Mouse (Mus musculus) adrenal gland, adult 2 months (tissue): ENCODE measurements around the gene Klhl2. TPM values are rescaled to one million over a fixed set of nuclear protein-coding genes. Genes with fewer than 3 reads are reported as not detected.

ENCODE experiments used
- DNase-seq: peaks from one replicate; pipeline ENCODE4 v3.0.0; 2021
- polyA plus RNA-seq: library from polyadenylated mRNA; depleted of rRNA; stranded (reverse); fragments of >200 nt; gene quantifications from 2 replicates; pipeline ENCODE4 v1.2.3, GENCODE M21; 2012
- total RNA-seq, 2 experiments: library from RNA; stranded (reverse); gene quantifications; 2 replicates each; pipeline ENCODE4 v1.2.3; 2021

Klhl2 gene
- total and polyA plus RNA-seq, 3 experiments, result 13.8 to 86.4 (median 72.8) TPM

DNA sequence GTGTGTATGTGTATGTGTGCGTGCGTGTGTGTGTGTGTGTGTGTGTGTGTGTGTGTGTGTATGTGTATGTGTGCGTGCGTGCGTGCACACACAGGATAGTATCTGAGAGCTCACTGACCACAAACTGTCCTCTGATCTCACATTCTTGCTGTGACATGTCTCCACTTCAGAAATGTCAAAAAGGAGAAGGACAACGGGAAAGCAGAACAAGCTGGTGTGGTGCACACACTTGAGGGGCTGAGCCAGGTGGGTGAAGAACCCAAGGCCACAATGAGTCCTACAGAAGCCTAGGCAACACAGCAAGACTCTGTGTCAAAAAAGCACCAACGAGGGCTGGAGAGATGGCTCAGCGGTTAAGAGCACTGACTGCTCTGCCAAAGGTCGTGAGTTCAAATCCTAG is 81.2 kb downstream of the Klhl2 start:
- DNase-seq, result no peak

DNA sequence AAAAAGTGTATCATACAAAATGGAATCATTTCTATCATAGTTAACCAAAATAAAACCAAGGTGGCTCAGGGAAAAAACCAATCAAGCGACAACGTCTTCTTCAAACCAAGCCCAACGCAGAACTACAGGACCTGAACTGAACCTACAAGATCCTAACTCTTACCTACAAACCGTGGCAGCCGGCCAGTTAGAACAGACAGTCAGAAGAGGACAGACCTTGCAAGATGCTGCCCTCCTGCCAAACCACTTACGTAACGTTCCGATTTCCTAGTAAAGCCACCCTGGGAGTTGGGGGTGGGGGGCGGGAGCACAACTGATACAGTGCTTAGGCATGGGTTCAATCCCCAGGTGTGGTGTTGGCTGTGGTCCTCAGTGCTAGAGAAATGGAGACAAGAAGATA is 82.8 kb downstream of the Klhl2 start:
- DNase-seq, result peak; percentile 63

DNA sequence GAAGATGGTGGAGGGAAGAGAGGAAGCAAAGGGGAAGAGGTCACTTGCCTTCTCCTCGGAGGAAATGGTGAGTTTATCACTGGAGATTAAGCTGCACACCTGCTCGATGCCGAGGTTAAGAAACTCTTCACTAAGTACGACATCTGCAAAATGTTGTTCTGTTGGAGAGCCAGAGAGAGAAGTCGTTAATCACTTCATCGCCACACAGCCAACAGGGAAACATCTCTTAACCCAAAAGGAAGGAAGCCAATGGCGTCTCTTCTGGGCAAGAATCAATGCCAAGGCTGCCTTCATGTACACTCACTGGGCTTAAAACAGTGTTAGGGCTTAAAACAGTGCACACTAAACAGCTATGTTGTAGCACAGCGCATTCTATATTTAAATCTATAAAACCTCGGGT is 85.7 kb downstream of the Klhl2 start:
- DNase-seq, result no peak

DNA sequence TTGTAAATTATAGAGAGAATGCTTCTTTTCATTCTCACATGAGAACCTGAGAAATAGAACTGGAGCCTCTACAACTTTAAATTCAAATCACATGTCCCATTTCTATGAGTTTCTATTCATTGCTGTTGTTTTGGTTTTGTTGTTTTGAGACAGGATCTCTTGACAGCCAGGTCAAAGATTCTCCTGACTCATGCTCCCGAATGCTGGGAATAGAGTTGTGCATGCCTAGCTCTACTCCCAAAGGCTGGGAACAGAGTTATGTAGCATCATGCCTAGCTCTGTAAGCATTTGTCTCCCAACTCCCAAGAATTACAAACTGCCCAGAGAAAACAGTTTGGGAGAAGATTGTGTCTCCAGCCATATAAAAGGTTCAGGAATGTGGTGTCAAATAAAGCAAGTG is 87.1 kb downstream of the Klhl2 start:
- DNase-seq, result no peak

DNA sequence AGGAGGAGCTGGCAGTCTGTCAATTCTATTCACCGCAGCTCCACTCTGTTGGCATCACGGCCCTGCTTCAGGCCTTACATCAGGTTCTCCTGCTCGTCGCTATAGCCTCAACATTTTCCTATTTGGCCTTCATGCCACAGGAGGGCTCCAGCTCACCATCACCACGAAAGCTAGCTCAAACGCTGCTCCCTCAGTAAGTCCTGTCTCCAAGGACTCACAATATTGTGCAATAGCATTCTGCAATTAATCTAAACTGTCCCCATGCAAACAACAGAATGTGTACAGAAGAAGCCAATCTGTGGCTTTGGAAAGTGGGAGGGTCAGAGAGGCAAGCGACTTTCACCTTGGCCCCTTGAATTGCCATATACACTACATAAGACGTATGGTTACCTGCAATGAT is 88.4 kb downstream of the Klhl2 start:
- DNase-seq, result peak; percentile 75

DNA sequence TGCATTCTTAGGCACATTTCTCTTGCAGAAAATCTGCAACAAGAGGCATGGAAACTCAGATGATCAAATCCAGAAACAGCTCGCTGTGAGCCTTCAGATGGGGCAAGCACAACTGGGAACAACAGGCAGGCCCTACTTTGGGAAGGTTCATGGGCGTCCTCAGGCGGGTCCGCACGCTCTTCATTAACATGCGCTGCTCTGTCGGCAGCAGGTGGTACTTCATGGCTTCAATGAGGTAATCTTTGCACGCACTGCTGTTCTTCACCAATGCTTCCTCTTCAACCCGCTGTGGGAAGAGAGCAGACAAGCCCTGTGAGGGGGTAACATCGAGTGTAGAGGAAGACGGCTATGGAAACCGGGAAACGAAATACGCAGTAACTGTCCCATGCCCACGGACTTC is 91.9 kb downstream of the Klhl2 start:
- DNase-seq, result no peak

DNA sequence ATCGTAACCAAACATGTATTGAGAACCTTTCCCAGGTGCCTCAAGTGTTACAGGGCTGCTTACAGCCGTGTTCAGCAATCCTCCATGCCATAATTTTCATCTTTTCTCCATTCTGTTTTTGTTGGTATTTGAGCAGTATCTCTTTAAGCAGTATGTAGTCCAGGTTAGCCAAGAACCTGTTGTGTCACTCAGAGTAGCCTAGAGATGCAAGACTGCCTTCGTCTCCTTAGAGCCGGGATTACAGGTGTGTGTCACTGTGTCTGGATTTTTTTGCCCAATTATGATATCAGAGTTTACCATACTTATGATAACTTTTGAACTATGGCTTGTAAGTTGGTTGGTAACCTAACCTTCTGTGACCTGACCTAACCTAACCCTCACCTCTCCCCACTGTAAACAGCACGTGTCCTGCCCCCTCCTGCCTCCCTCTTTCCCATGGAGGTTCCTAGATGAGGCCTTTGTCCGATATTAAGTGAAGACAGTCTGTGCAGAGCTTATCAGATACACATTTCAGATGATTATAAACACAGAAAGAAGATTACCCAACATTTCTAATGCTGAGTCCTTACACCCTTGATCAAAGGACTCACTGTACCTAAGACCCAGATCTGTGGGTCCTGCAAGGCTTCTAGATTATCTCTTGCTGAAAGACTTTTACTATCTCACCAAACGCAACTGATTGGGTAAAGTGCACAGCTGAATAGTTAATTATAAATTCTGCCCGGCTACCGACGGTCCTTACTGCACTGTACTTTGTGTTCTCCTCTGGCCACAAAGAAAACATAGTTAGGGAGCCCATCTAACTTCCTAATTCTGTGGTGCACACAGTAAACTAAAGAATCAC is 103.4 kb downstream of the Klhl2 start:
- DNase-seq, result no peak

DNA sequence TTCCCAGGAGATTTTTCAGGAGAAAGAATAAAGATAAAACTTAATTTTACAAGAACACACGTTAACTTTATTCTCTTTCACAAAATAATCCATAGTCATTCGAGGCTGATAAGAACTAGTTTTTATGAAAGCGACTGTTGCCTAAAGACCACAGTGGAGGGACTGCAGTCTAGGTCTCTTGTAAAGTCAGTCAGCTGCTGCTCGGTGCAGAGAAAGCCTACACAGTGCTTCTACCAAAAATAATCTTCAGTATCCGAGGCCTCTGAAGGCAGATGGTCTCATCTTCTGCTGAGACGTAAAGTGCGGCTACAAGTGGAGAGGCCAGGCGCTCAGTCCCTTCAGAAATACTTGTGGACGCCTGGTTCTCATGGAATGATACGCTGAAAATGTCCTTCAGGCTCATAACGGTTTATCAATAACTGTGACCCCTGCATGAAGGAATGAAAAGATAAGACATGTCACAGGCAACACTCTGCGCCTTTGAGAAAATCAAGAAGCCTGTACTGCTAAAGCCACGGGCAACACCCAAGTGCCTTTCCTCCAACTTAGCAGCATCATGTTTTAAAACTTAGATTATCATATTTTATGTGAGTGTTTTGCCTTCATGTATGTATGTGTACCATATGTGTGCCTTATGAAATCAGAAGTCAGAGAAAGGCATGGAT is 109.1 kb downstream of the Klhl2 start:
- no peak for DNase-seq

DNA sequence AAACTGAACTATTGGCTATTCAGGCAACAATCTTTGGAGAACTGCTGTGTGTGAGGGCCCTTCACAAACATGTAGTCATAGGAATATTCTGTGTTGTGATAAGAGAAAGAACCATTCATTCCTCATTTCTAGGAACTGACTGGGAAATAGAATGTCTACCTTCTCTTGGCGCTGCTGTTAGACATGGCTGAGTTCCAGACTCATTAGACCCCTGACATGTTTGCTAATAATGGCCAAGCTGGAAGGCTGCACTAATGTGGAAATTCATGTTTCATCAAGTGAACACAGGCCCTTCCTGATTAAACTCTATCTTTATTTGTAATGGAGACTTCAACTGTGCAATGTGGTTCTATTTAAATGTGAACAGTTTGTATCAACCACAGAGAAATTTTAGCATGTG is 110.9 kb downstream of the Klhl2 start:
- DNase-seq, result no peak

DNA sequence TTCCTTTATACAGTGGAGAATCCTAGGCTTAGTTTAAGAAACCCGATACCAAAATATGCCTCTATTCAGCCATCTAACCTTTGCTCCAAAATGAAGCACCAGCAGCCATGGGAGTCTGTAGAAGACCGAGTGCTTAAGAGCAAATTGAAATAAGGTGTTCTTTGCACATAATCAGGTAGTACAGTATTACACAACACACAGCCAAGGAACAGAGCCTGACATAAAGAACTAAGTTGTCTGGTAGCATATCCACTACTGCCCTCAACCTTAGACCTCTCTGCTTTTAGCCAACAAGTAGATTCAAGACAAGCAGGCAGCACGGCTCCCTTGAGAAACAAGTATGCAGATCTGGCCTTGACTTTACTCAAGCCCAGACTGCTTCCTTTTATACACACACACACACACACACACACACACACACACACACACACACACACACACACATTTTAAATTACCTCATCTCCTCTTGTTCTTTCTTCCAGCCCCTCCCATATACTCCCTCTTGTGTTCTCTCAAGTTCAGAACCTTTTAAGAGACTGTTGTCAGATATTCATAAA is 113.0 kb downstream of the Klhl2 start:
- DNase-seq, result peak; percentile 17

DNA sequence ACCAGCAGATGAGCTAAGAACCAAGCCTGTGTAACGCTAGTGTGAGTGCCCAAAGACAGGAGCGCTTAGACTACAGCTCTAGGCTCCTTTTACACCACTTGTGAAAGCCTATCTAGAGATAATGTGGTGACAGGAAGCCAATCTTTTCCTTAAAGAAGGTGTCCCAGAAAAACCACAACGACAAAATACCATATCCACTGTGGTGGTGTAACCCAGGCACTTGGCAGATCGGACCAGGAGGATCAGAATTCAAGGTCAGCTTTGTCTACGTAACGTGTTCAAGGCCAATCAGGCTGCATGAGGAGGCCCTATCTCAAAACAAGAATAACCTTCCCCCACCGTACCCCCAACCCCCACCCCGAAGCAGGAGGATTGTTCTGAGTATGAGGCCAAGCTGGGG is 114.7 kb downstream of the Klhl2 start:
- DNase-seq, result peak; percentile 51

DNA sequence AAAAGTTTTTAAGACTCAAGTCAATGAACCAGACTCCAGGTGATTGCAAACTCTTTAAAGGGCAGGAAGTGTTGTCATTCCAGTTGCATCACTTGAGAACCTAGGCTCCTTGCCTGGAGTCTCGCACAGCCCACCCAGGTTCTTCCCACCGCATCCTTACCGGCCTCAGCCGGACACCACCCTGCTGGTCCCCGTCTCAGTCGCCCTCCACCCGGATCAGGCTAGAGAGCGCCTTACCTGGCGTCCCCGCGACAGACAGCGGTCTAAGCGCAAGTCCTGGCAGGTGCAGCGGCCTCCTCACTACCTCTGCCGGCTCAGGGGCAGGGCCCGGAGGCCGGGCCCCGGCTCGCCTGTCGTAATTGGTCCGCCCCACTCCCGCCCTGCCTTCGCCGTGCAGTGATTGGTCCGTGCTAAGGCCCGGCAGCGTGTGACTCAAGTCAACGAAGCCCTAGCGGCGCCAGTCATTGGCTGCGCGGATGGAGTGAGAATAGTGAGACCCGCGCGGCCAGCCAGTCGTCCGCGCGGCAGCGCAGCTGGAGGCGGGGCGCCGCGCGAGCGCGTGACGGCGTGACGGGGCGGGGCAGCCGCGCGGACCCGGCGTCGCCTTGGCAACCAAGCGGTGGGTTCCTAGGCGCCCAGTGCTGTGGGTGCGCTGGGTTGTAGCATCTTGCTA is 116.4 kb downstream of the Klhl2 start, which contains the start of gene Msmo1:
Gene Msmo1 (minus strand): TSS at position 522 of the 673 bp plus-strand sequence.
- peak; percentile 98 for DNase-seq

DNA sequence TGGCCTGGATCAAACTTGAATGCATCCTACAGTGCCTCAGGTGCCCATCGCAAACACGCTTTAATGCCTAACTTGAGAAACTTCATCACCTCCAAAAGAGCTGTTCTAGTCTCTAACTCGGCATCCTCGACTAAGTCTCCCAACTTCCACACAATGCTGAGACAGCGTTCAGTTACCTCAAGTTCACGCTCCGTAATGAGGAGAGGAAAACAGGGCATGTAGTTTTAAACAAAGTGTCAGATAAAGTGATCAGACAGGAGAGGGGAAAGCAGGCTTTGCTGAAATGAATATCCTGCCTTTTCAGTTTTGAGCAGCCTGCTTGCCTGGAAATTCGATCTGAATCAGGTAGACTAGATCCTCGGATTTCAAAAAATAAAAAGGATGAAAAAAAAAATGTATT is 117.2 kb downstream of the Klhl2 start:
- no peak for DNase-seq

DNA sequence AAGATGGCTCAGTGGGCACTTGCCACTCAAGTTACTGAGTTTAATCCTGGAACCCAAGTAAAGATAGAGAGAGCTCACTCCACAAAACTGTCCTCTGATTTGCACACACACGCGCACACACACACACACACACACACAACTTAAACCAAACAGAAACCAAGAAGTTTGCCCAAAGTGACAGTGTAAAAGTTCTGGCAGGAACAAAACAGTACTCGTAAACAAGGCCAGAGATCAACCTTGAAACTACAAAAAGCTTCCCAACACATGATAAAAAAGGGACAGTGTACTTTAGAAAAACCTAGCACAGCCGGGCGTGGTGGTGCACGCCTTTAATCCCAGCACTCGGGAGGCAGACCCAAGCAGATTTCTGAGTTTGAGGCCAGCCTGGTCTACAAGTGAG is 121.7 kb downstream of the Klhl2 start:
- no peak for DNase-seq

DNA sequence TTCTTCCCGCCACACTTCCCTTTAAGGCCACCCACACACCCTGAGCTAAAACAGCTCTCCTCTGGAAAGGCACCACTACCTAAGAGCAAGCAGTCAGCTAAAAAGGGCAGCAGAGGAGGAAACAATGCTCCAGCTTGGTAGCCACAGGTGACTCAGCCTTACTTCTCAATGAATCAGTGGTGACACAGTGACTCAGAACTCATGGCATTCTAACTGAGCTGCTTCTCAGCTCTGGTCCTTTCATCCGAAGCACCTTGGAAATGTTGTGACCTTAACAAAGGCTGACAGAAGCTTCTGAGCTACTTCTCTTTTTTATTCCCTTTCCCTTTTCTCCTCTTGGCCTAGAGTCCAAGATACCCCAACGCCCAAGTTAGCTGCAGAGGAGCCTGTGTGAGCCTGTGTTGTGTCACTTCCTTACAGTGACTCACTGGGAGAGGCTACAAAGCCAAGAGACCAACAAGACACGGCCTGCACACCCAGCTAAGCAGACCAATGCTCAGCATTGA is 123.6 kb downstream of the Klhl2 start:
- peak; percentile 80 for DNase-seq

DNA sequence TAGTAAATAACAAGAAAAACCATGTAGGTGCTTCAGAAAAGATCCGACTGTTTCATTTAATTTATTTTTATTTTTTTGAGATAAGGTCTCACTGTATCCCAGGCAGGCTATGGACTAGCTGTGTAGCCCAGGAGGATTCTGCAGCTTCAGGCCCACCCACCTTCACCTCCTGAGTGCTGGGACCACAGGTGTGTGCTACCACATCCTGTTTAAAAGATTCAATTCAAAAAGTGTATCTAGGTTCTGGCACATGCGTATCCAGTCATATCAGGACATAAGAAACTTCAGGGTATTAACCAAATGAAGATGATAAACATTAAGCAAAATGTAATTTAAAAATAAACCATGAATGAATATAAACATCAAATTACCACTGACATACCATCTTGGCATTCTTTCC is 126.6 kb downstream of the Klhl2 start:
- no peak for DNase-seq

DNA sequence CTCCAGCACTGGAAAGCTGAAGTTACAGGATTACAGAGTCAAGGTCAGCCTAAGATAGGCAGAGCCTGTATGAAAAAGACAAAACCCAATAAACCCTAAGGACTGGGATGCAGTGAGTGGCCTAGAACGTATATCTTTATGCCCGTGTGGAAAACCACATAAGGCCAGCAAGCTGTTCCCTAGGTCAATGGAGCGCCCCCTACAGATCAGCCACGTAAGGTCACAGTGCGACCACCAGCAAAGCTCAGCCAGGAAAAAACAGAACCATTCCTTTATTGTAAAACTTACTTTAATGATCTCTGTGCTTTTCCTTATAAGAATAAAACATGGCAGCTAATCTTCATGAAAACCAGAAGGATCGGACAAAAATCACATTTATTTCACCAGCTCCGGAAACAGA is 131.9 kb downstream of the Klhl2 start:
- no peak for DNase-seq

DNA sequence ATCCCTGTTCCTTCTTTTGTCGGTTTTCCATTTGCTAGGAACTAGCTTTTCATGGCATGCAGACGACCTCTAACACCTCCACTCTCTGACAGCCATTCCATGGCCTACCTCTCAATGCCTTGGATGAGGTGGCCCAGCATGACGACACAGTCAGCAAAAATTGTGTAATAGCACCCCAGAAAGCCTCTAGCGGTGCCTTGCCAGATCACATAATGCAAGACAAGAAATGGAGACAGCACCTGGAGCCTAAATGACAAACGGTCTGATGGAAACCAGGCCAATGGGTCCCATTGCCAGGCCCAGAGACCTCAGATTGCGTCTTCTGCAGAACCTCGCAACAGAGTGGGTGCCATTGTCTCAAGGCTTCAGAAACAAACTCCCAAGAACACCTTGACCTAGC is 137.3 kb downstream of the Klhl2 start:
- DNase-seq, result peak; percentile 50

DNA sequence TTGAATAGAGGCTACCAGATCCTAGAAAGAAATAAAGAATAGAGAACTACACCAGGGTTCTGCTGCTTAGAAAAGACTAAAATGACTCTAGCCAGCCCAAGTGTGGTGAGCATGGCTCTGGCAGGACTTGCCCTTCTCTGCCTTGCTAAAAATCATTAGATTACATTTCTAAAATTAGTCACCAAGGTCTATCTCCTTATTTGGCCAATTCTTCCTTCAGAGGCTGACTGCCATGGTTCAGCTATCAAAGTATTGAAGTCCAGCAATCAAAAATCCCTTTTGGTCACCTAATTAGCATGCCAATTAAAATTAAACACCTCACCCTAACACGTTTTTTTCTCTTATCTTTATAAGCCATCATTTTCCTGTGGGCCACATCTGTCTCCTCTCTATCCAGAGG is 138.3 kb downstream of the Klhl2 start:
- DNase-seq, result no peak

DNA sequence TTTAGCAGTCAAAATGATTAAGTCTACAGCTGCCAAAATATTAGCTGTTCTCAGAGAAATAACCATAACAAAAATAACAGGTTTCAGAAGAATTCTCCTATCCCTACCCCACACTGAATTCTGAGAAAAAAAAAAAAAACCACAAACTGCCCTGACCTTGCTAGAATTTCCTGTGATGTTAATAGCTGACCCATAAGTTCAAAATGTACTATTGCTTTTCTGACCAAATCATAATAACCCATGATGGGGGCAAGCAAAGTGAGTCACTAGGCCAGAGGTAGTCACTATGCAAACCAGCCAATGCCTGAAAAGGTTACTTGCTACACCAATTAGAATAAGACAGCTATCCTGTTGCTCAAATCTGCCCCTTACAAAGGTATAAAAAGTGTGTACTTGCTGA is 142.3 kb downstream of the Klhl2 start:
- peak; percentile 30 for DNase-seq

DNA sequence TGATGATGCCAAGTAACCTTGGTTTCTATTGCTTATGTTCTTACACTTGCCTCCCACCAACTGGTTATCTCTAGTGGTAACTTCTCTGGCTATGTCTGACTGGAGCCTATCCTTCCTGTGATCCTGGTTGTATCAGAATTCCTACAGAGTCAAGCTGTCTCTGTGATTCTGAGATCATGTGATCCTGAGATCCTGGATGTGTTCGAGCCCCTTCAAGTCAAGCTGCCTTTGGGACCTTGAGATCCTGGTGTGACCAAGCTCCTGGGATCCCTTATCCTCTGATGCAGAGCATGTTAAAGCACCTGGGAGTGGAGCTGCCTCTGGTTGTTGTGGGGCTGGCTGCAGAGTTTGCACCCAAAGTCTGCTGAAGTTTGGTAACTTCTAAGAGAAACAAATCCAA is 146.6 kb downstream of the Klhl2 start:
- no peak for DNase-seq

DNA sequence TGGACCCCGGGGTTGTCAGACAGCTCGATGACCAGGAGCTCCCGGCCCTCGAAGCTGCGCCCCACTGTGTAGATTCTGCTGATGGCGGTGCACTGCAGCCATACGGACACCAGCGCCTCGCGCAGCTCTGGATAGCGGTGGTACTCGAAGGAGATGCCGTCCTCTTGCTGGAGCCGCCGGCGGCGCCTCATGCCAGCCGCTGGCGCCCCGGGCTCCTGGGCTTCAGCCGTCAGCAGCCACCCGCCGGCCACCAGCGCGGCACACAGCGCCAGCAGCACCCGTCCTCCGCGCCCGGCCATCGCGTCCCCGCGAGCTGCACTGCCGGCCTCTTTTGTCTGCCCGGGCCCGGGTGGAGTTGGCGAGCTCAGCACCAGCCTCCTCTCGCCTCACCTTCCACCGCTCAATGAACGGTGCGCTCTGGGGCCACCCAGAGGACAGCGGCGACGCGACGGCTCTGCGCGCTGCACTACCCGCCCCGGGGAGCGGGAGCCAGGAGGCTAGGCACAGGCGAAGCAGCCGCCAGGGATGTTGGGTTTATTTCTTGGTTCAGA is 157.1 kb downstream of the Klhl2 start, which contains the start of gene Cpe:
Gene Cpe (minus strand): TSS at position 404 of the 551 bp plus-strand sequence.
- peak; percentile 95 for DNase-seq
